Mouse (Mus musculus): ENCODE results near the gene Pdgfb.

Gene Pdgfb

DNA sequence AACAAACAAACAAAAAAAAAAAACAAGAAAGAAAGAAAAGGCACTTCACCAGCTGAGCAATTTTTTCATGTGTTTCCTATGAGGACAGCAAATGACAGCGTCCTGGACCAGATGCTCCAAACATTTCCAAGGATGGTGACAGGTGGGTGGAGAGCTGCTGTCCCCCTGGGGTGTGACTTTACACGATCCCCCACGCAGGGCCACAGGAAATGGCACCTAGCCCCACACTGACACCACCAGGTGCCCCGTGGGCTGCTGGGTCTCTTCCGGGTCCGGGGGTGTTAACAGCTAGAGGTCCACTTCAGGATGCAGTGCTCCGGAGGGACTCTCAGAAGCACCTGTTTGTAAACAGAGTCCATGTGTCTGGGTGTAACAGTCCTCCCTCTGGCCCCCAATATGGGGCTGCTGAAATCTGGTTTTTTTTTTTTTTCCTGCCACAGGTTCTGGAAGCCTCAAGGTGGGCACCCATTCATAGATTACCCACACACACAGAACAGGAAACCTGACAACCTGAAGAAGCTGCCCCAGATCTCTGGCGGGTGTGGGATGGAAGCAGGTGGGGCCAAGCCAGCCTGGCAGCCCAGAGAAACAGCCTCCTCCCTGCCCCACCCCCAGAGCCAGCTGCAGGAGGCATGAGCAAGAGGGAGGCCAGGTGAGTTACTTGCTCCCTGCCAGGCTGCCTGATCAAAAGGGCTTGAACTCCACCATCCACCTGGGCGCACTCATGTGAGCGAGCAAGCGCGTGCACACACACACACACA is 5.2 kb downstream of the Pdgfb start:
- DNase-seq (ENCODE audit: low spot score): no peak

- no peak for DNase-seq (ENCODE audit: low spot score)
Observed at GRCm38 (mm10) chr15:80008461-80008860, 6.3 kb downstream of the Pdgfb start.

- DNase-seq (ENCODE audit: low spot score): no peak
Observed at GRCm38 (mm10) chr15:80006156-80006555, 8.6 kb downstream of the Pdgfb start.

GRCm38 (mm10) chr15:80005436-80005835 is 9.3 kb downstream of the Pdgfb start:
- DNase-seq (ENCODE audit: low spot score): no peak

DNA sequence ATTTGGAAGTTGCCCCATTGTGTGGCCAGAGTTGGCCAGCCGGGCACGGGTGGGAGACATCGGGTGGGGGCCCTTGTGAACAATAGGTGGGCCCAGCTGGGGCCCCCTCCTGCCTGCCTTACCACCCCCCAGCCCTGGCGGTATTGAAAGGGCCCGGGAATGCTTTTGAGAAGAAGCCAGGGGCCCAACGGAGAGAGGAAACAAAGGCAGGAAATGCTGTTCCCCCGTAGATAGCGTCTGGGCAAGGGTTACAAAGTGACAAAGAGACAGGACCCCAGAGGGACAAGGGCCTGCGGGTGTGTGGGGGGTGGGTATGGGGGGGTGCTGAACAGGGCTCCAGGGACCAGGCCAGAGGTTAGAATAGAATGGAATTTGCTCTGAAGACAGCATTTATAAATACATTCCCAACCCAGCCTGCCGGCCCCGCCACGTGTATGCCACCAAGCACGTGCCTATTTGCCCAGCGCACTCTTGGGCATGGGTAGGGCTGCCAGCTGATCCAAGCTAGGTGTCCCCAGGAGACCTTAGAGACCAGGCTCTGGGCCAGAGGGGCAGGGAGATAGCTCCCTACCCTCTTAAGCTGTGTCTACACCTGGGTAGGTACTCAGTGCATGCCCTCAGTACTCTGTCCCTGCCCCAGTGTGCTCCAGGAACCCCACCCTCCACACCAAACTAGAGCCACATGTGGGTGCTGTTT is 10.0 kb downstream of the Pdgfb start:
- no peak for DNase-seq (ENCODE audit: low spot score)

- no peak for DNase-seq (ENCODE audit: low spot score)
Observed at GRCm38 (mm10) chr15:80003581-80003980, 11.2 kb downstream of the Pdgfb start.

- DNase-seq (ENCODE audit: low spot score): no peak
Observed at GRCm38 (mm10) chr15:80001601-80002000, 13.2 kb downstream of the Pdgfb start.

DNA sequence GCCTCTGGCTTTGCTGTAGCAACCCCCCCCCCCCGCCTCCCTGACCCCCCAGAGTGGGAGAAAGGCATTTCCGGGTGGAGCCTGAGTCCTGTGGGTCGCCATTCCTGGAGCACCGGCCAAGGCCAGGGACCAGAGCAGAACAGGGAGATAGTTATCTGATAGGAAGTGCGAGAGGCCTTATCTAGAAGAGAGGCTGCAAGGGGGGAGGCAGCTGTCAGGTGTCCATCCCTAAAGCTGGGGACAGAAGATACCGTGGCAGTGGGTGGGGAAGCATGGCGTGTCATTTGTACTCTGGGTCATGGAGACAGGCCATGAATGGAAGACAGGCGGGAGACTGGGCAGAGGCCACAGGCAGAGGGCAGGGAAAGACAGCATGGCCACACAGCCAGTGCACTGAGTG is 14.1 kb downstream of the Pdgfb start:
- no peak for DNase-seq (ENCODE audit: low spot score)

GRCm38 (mm10) chr15:79997988-79998387 is 16.8 kb downstream of the Pdgfb start:
- no peak for DNase-seq (ENCODE audit: low spot score)

GRCm38 (mm10) chr15:79996781-79997180 is 18.0 kb downstream of the Pdgfb start:
- DNase-seq (ENCODE audit: low spot score): no peak

- no peak for DNase-seq (ENCODE audit: low spot score)
Observed at GRCm38 (mm10) chr15:79995552-79995951, 19.2 kb downstream of the Pdgfb start.

DNA sequence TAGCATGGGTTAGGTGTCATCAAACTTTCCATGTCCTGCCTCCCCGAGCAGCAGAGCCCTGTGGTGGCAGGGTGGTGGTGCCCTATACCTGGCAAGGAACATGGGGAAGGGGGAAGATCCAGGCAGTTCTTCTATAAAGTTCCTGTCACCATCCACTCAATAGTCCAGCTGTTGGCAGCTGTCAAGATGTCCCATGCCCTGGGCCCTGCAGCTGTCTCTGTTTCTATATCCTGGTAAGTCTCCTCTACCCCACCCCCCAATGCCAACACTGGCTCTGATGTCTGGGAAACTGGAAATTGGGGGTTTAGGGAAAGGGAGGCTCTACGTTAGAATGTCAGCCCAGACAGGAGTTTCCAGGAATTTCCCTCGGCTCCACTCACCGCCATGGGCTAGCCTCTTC is 20.2 kb downstream of the Pdgfb start:
- no peak for DNase-seq (ENCODE audit: low spot score)

- no peak for DNase-seq (ENCODE audit: low spot score)
Observed at GRCm38 (mm10) chr15:79986182-79986581, 28.6 kb downstream of the Pdgfb start.

- no peak for DNase-seq (ENCODE audit: low spot score)
Observed at GRCm38 (mm10) chr15:79985471-79985870, 29.3 kb downstream of the Pdgfb start.

GRCm38 (mm10) chr15:79984152-79984551 is 30.6 kb downstream of the Pdgfb start:
- DNase-seq (ENCODE audit: low spot score): no peak

GRCm38 (mm10) chr15:79980716-79981115 is 34.1 kb downstream of the Pdgfb start:
- DNase-seq (ENCODE audit: low spot score): no peak

GRCm38 (mm10) chr15:79972186-79972585 is 42.6 kb downstream of the Pdgfb start:
- DNase-seq (ENCODE audit: low spot score): no peak

- DNase-seq (ENCODE audit: low spot score): no peak
Observed at GRCm38 (mm10) chr15:79970940-79971339, 43.8 kb downstream of the Pdgfb start, which contains the start of gene Cbx7. Cbx7 (minus strand) TSS chr15:79971119.

- no peak for DNase-seq (ENCODE audit: low spot score)
Observed at GRCm38 (mm10) chr15:79970491-79970890, 44.3 kb downstream of the Pdgfb start.

DNA sequence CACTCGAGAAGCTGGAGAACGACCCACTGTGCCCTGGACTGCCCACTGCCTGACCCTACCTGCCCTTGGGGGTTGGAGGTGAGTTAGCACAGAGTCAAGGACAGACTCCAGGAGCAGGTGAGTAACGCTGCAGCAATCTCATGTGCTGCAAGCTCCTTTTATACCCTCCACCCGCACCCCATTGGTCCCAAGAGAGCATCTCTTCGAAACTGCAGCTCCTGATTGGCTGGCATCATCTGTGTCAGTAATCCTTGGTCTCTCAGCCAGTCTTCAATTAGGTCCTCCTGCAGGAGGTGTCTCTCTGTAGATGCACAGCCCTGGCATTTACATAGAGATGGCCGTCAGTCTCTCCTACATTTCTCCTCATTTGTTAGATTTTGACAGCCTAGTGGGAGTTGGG is 47.4 kb downstream of the Pdgfb start:
- DNase-seq (ENCODE audit: low spot score): no peak

DNA sequence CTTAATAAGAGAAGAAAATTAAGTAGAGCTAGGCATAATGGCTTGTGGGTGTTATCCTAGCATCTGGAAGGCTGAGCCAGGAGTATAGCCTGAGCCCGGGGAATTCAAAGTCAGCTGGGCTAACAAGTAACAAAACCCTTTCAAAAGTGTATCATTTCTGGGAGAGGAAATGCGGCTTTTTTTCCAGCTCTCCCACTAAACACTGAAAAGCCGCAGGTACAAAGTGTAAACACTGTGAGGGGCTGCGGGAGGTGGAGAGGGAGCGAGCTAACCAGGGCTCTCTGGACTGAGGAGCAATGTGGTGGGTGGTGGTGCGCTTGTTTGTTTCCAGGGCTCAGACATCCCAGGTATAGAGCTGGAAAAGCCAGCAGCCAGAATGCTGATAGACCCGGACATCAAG is 50.4 kb downstream of the Pdgfb start:
- DNase-seq (ENCODE audit: low spot score): no peak

DNA sequence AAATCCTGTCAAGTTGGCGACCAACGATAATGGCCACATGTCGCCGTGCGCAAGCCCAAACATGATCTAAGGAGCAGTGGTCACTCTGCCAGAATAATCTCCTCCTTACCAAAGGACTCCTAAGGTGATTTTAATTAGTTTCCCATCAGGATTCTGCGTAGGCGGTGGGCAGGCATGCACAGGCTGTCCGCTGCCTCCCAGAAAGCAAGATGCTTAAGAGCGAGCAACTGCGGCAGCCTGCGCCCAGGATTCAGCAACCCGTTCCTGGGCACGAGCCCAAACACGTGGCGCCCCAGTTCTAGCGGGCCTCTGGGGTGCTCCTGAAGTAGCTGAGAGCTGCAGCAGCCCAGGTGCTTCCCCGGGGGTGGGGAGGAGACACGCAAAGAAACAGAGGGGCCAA is 52.1 kb downstream of the Pdgfb start:
- DNase-seq (ENCODE audit: low spot score): no peak

GRCm38 (mm10) chr15:79961366-79961921 is 53.3 kb downstream of the Pdgfb start:
- DNase-seq (ENCODE audit: low spot score): no peak

All from ovary, postnatal 10 days (tissue).